Mouse (Mus musculus) thymus, postnatal 14 days (tissue): ENCODE data around the gene Map7.

Experiments used
- DNase-seq: peaks from one replicate; pipeline ENCODE4 v3.0.0; 2021

Map7 gene

DNA sequence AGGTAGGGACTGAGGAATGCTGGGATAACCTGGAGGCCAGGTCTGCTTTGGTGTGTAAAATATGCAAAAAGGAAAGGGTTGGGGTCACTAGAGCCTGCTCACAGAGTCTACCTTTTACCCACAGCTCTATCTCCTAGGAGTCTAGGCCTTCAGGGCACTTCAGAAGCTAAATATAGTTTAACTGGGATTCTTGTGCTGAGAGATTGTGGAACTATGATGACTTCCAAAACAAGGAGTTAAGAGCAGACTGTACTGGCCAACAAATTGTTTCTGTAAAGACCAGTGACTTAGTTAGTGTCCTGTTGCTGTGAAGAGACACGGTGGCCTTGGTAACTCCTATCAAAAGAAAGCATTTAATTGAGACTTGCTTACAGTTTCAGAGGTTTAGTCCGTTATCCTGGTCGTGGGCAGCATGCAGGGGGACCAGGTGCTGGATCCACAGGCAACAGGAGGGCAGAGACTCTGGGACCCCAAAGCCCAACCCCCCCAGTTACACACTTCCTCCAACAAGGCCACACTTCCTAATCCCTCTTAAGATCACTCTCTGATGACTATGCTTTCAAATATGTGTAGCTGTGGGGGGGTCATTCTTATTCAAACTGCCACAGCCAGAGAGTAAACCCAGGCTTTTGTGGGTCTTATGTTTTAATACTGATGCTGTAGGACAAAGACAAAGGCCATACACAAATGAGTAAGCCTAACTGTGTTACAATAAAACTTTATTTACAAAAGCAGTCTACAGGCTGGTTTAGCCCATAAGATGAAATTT, 150.1 kb downstream of the Map7 start:
- DNase-seq, result no peak

- no peak for DNase-seq
Observed at GRCm38 (mm10) chr10:20299114-20299513, 150.8 kb downstream of the Map7 start.

- DNase-seq, result peak; percentile 18
Observed at GRCm38 (mm10) chr10:20310969-20311769, 162.9 kb downstream of the Map7 start.

- DNase-seq, result peak; percentile 100
Observed at GRCm38 (mm10) chr10:20311918-20312735, 163.9 kb downstream of the Map7 start, which contains the start of gene Bclaf1. Gene Bclaf1 (plus strand): TSS chr10:20312469.

- DNase-seq, result peak; percentile 94
Observed at GRCm38 (mm10) chr10:20312736-20313301, 164.5 kb downstream of the Map7 start.

DNA sequence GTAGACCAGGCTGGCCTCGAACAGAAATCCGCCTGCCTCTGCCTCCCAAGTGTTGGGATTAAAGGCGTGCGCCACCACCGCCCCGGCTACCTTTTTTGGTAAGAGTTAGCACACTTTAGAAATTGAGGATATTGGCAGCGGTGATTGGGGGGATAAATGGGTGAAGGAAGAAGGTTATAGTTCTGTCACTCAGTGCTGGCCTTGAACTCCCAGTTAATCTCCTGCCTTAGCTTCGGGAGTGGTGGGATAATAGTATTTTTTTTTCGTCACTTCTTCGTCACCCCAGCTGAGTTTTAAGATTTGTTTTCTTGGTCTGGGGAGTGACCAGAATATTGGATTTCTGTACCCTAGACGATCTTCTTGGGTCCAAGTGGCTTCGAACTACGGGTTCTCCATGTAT, 165.2 kb downstream of the Map7 start:
- peak; percentile 22 for DNase-seq

DNA sequence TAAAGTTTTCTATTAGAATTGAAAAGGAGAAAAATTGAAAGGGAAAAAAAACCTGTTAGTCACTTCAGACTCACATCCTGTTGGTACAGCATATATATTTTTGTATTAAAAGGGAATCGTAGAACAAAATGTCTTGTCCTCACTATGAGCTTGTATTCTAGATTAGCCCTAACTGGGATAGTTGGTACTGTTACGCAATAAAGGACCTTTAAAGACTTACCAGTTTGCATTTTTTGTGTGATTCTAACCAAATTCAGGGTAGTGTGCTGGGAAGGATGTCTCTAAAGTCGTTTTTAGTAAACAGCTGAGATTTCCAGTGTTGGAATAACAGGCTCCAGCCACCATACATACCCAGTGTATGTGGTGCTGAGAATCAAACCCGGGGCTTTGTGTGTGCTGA, 165.7 kb downstream of the Map7 start:
- DNase-seq, result no peak

GRCm38 (mm10) chr10:20314797-20315196, 166.5 kb downstream of the Map7 start:
- no peak for DNase-seq

DNA sequence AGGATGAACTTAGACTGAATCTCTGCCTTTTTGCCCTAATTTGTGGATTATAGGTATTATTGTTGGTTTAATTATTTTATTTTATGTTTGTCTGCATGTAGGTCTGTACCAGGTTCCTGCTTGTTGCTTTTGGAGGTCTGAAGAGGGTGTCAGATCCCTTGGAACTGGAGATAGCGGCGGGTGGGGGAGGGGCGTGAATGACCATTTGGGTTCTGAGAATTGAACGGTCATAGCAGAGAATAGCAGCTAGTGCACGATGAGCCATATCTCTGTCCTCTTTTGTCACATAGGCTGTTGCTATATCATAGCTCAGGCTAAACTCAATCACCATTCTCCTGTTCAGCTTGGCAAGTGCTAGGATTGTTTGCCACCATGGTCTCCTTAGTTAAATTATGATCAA, 169.2 kb downstream of the Map7 start:
- DNase-seq, result no peak

GRCm38 (mm10) chr10:20326226-20326625, 178.0 kb downstream of the Map7 start:
- no peak for DNase-seq
